Mouse (Mus musculus): ENCODE results near the gene Zfp28. TPM values are rescaled to one million over a fixed set of nuclear protein-coding genes. Genes with fewer than 3 reads are reported as not detected.

The Zfp28 gene
- total RNA-seq, 2 experiments from 2014 or later = 2.2 to 2.8 TPM

GRCm38 (mm10) chr7:6397996-6398975 is 15.2 kb downstream of the Zfp28 start, which contains the start of gene Smim17:
Gene Smim17 (plus strand): TSS chr7:6398715.
- peak; percentile 60 to 71 for DNase-seq

- DNase-seq = peak; percentile 95 to 96
Measured at GRCm38 (mm10) chr7:6410043-6410442, 26.9 kb downstream of the Zfp28 start, which contains the start of gene Gm20715. Gene Gm20715 (plus strand): TSS chr7:6410277.

- no peak for DNase-seq
Measured at GRCm38 (mm10) chr7:6414626-6415441, 31.7 kb downstream of the Zfp28 start.

- no peak for DNase-seq
Measured at GRCm38 (mm10) chr7:6415442-6415787, 32.3 kb downstream of the Zfp28 start.

GRCm38 (mm10) chr7:6419894-6420293 is 36.8 kb downstream of the Zfp28 start:
- no peak for DNase-seq

- no peak for DNase-seq
Measured at GRCm38 (mm10) chr7:6429381-6429780, 46.3 kb downstream of the Zfp28 start.

- peak; percentile 38 to 55 for DNase-seq
Measured at GRCm38 (mm10) chr7:6430342-6430741, 47.2 kb downstream of the Zfp28 start.

- no peak for DNase-seq
Measured at GRCm38 (mm10) chr7:6438388-6438787, 55.3 kb downstream of the Zfp28 start, which contains the start of gene Olfr1344. Gene Olfr1344 (plus strand): TSS chr7:6438688.

- DNase-seq = no peak
Measured at GRCm38 (mm10) chr7:6441173-6441572, 58.1 kb downstream of the Zfp28 start.

Other genes starting within 250 kb of the Zfp28 start
- gene Zfp787, start 227.3 kb upstream of the Zfp28 start, total RNA-seq (2021) = 10 to 100 TPM; 35.1 to 50.9 TPM
- gene Zfp444, start 211.1 kb upstream of the Zfp28 start, total RNA-seq (2021) = 10 to 100 TPM; 26.4 to 35.9 TPM
- not detected for gene Galp, start 186.2 kb upstream of the Zfp28 start, total RNA-seq (2021)
- gene Zscan5b, start 161.0 kb upstream of the Zfp28 start, total RNA-seq (2021) = not detected
- gene Epp13, start 130.6 kb upstream of the Zfp28 start, total RNA-seq (2021) = not detected
- gene Zfp667, start 96.7 kb upstream of the Zfp28 start, total RNA-seq (2021) = 1 to 10 TPM; 5.9 to 9.8 TPM
- 1 to 10 TPM; 2.1 to 3.2 TPM for gene Zfp583, start 52.0 kb upstream of the Zfp28 start, total RNA-seq (2021)
- under 1 TPM; 0.70 to 0.79 TPM for gene Gm3854, start 39.5 kb upstream of the Zfp28 start, total RNA-seq (2021)
- gene Zfp78, start 20.0 kb upstream of the Zfp28 start, total RNA-seq (2021) = 1 to 10 TPM; 1.8 to 3.2 TPM
- gene Smim17, start 15.4 kb downstream of the Zfp28 start, total RNA-seq (2021) = under 1 TPM; 0.13 to 0.66 TPM
- not detected for gene Gm20715, start 27.0 kb downstream of the Zfp28 start, total RNA-seq (2021)
- gene Olfr1344, start 55.4 kb downstream of the Zfp28 start, total RNA-seq (2021) = not detected
- gene Olfr1336, start 72.9 kb downstream of the Zfp28 start, total RNA-seq (2021) = not detected
- not detected for gene Olfr1346, start 83.8 kb downstream of the Zfp28 start, total RNA-seq (2021)
- gene Olfr5, start 103.6 kb downstream of the Zfp28 start, total RNA-seq (2021) = not detected
- gene Olfr1347, start 116.5 kb downstream of the Zfp28 start, total RNA-seq (2021) = not detected
- not detected for gene Olfr1348, start 125.5 kb downstream of the Zfp28 start, total RNA-seq (2021)
- not detected for gene Olfr1349, start 139.7 kb downstream of the Zfp28 start, total RNA-seq (2021)
- not detected for gene Olfr1350, start 181.5 kb downstream of the Zfp28 start, total RNA-seq (2021)